Mouse (Mus musculus): ENCODE results near the gene Vps41.

Vps41 gene

DNA sequence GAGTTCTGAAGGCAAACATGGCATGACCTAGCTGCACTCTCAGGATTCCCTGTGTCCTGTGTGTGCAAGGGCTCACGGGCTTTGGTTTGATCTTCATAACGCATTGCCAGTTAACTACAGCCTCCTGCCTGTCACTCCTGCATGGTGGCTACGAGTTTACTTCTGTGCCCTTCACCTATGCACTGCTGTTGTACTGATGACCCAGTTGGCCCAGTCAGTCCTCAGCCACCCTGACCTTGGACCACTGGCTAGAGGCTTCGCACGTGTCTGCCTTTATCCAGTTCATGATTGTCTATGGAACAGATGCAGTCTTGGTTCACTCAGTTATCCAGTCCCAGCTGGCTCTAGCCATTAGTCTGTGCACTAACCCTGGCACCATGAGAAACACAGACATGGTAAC lies 151.7 kb downstream of the Vps41 start:
- DNase-seq (ENCODE audit: low read depth, low spot score): no peak

DNA sequence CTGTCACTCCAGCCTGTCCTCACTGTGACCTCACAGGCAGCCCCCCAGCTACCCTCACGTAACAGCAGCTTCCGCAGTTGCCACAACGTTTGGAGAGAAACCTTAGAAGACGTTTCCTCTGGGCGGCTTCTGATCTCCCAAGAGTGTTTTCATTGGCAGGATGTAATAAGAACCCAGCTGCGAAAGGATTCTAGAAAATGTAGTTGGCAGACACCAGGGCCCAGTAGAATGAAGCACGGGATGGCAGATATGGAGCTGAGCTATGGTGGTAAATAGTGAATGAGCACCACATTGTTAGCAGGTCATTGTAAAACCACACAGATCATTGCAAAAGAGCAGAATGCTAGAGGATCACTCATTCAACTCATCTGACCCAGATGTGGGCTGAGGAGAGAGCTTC lies 158.2 kb downstream of the Vps41 start:
- DNase-seq (ENCODE audit: low read depth, low spot score): no peak

DNA sequence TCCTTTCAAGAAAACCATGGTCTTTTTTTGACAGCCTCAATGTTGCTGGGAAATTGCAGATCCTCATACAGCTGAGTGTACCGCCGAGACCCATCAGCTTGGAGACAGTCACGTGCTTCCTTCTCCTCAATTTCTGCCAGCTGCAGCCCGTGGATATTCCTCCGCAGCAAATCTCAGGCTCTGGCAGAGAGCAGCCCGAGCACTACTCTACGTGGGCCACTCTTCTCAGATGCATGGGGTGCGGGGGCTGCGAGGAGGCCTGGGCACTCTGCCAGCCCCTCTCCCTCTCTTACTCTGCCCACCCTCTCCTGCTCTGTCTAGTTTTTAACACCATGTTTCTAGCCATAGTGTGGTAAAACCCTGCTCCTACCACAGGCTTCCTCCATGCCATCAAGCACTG lies 175.8 kb downstream of the Vps41 start:
- no peak for DNase-seq (ENCODE audit: low read depth, low spot score)

DNA sequence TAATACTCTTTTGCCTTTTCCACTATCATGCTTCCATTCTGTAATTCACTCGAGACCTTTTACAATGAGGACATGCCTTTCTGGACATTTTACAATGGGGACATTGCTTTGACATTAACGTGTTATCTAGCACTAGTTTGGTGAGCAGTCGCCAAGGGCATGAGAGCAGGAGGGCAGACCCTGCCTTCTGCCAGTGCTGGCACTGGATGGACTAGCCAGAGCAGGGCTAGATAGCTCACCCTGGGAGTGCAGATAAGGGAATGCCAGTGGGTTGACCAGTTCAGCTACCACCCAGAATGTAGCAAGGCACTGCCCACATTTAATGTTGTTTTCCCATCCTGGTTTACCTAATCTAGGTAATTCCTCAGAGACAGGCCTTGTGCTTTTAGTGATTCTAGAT lies 179.7 kb downstream of the Vps41 start:
- no peak for DNase-seq (ENCODE audit: low read depth, low spot score)

DNA sequence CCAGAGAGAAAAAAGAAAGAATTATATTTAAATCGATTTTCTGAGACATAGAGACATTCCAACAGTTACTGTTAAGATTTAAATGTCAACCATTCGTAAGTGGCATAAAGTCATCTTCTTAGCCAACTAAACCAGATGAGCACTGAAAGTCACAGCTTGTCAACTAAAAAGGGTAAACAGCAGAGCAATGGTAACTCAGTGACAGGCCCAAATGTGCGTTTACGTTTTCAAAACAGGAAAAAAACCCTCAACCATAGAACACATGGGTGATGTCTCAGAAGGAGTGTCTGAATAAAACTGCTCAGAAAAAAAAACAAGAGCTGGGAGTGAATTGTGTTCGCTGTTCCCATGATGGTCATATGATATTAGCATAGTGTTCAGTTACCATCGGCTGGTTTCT lies 186.5 kb downstream of the Vps41 start:
- no peak for DNase-seq (ENCODE audit: low read depth, low spot score)

DNA sequence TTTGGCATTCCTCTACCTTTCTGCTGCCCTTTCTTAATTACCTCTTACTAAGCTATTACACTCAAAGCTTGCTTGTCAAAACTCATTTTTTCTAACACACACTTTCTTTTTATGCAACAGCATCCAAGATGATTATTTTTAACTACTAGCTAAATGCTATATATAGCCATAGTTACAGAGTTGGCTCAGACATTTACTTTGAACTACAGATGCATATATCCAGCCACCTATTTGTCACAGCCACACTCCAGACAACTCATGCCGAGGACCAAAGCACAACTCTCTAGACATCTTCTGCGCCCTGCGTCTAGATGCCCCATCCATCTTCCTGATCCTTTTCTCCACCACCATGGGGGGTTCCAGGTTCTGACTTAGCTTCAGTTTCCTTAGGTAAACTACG lies 197.7 kb downstream of the Vps41 start:
- DNase-seq (ENCODE audit: low read depth, low spot score): no peak

Measured in WW6 (cell line).